Mouse (Mus musculus): ENCODE measurements around the gene Isg20. TPM values are rescaled to one million over a fixed set of nuclear protein-coding genes. Genes with fewer than 3 reads are reported as not detected.

Gene Isg20
- polyA plus RNA-seq, 1 experiment from 2014 or later: 0.68 TPM

DNA sequence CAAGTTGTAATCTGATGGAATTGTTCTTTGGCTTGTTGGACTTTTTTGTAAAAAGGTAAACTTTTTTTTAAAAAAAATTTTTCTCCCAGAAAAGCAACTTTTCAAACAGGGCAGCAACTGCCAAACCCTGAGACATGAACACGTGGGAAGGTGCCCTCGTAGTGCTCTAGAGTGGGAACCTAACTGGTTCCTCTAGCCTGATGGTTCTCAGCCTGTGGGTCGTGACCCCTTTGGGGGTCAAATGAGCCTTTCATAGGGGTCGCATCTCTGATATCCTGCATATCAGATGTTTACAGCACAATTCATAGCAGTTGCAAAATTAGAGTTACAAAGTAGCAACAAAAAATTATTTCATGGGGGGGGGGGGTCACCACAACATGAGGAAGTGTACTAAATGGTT is 2.0 kb upstream of the Isg20 start:
- 90% methylated on average over 4 of the region's 4 CpGs for WGBS
- H3K27ac ChIP-seq: no peak overlapping the region
- no peaks in the 10 kb centered on the region for H3K27me3 ChIP-seq (ENCODE audit: insufficient read depth, poor library complexity, severe bottlenecking)
- H3K36me3 ChIP-seq: peaks cover 28% of the 10 kb centered on the region
- no peak for DNase-seq (ENCODE audit: low spot score)
- H3K9me3 ChIP-seq: no peaks in the 10 kb centered on the region
- no peak overlapping the region for H3K4me3 ChIP-seq
- H3K4me1 ChIP-seq: peaks cover 23% of the 10 kb centered on the region

DNA sequence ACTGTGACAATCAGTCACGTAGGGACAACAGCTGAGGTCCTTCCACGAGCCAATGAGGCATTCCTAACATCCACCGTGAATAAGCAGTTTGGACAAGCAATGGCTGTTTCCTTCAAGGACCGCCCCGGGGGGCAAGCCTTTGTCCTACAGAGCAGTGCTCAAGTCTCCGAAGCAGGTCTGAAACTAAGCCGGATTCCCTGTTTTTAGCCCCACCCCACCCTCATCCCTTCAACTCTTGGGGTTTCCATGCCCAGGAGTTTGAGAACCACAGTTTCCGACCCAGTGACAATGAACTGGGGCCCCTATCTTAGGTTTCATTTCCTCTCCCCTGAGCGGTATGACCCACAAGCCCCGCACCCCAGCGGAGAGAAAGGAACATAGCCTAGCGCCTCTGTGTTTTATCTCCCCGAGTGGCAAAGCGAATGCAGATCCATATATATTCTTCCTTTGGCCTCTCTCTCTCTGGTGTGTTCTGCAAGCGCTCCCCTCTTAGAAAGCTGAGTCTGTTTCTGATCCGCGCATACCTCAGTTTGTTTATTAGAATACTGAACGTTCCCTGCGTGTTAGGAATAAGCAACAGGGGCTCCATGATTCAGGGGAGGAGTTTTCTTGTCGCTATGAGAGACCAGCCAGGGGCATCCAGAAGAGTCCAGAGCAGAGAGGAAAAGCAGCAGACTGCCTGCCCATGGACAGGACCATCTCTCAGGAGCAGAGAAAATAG is 811 bp upstream of the Isg20 start:
- 21% methylated on average over 20 of the region's 20 CpGs for WGBS
- H3K4me3 ChIP-seq: peak overlapping the region; percentile 46
- no peaks in the 10 kb centered on the region for H3K27me3 ChIP-seq (ENCODE audit: insufficient read depth, poor library complexity, severe bottlenecking)
- DNase-seq (ENCODE audit: low spot score): no peak
- H3K4me1 ChIP-seq: peaks cover 23% of the 10 kb centered on the region
- H3K9me3 ChIP-seq: no peaks in the 10 kb centered on the region
- peaks cover 17% of the 10 kb centered on the region; the same call in 1 of the 2 replicates for H3K36me3 ChIP-seq
- H3K27ac ChIP-seq: peak overlapping the region; percentile 71

DNA sequence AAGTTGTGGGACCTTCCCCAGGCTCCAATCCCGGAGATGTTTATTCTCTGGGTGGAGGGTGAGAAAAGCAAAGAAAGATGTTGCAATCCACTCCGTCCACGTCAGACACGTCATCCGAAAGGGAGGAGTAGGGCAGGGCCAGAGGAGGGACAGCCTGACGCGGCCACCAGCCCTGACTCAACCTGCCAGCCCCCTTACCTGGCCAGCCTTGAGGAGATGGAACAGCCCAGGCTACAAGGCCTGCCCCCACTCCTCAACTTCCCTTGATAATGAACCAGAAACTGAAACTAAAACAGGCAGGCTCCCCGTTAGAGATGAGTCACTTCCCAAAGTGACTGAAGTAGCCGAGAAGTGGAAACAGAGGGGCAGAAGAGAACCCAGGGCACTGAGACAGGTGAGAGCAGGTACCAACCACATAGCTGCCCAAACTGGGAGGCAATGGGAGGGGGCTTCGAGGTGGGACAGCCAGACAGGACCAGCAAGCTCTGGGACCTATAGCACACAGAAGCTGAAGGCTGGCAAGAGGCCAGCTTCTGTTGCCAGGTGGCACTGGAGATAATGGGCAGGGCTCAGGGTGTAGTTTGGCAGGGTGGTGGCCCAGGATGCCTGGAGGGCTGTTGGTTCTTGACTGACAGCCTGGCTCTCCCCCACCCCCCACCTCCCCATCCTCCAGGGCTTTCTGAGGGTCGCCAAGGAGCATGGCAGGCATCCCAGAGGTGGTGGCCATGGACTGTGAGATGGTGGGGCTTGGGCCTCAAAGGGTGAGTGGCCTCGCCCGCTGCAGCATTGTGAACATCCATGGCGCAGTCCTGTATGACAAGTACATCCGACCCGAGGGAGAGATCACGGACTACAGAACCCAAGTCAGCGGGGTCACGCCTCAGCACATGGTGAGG is 673 bp downstream of the Isg20 start:
- no peak for DNase-seq (ENCODE audit: low spot score)
- H3K4me3 ChIP-seq: no peak overlapping the region
- WGBS: 69% methylated on average over 19 of the region's 19 CpGs

GRCm38 (mm10) chr7:78914545-78914845 is 1.3 kb downstream of the Isg20 start:
- DNase-seq (ENCODE audit: low spot score): no peak
- no peak overlapping the region for H3K4me3 ChIP-seq
- H3K27me3 ChIP-seq (ENCODE audit: insufficient read depth, poor library complexity, severe bottlenecking): 0 out of 2 replicates have a peak, but pooled peaks cover 12% of the 10 kb centered on the region
- no peaks in the 10 kb centered on the region for H3K9me3 ChIP-seq
- peaks cover 23% of the 10 kb centered on the region for H3K4me1 ChIP-seq
- no peak overlapping the region for H3K27ac ChIP-seq
- peaks cover 4% of the 10 kb centered on the region; the same call in 1 of the 2 replicates for H3K36me3 ChIP-seq
- 65% methylated on average over 3 of the region's 3 CpGs for WGBS

More for the DNA sequence above, 673 bp downstream of the Isg20 start:
- peaks cover 9% of the 10 kb centered on the region; the same call in 1 of the 2 replicates for H3K36me3 ChIP-seq
- 0 out of 2 replicates have a peak, but pooled peaks cover 6% of the 10 kb centered on the region for H3K27me3 ChIP-seq (ENCODE audit: insufficient read depth, poor library complexity, severe bottlenecking)
- H3K27ac ChIP-seq: no peak overlapping the region
- H3K9me3 ChIP-seq: no peaks in the 10 kb centered on the region
- H3K4me1 ChIP-seq: peaks cover 23% of the 10 kb centered on the region

DNA sequence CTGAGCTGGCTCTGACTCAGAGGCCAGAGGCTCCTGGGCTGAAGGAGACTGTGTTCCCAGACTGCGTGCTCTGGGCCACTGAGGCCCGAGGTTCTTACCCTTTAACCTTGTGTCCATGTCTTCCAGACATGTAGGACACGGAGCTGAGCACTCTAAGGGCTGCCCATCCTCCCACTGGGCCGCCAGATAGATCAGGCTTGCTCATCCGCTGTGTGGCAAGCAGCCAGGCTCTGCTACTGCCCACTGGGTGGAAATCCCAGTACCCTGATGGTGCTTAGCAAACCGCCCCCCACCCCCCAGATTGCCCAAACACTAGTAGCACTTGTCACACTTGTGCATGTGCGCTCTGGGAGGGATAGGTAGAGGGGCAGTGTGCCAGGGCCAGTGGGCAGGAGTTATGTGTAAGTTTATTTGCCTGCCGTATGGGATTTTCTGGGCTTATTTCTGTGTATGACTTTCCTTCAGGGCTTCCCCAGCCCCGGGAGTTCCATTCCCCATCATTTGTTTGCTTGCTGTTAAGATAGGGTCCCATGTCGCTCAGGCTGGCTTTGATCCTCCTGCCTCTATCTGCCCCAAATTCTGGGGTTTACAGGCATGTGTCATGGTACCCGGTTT is 1.8 kb downstream of the Isg20 start:
- Histone ChIP-seq H3K4me1 (peaks cover 23% of the 10 kb centered on the region), H3K36me3 (no peaks in the 10 kb centered on the region), H3K27me3 (ENCODE audit: insufficient read depth, poor library complexity, severe bottlenecking) (peaks cover 17% of the 10 kb centered on the region), H3K27ac (no peak overlapping the region), H3K4me3 (no peak overlapping the region), H3K9me3 (no peaks in the 10 kb centered on the region)
- no peak for DNase-seq (ENCODE audit: low spot score)
- 80% methylated on average over 11 of the region's 11 CpGs for WGBS

GRCm38 (mm10) chr7:78918686-78919085 is 5.5 kb downstream of the Isg20 start:
- WGBS: 64% methylated on average over 4 of the region's 4 CpGs
- no peaks in the 10 kb centered on the region for H3K36me3 ChIP-seq
- H3K9me3 ChIP-seq: no peaks in the 10 kb centered on the region
- H3K27me3 ChIP-seq (ENCODE audit: insufficient read depth, poor library complexity, severe bottlenecking): peaks cover 37% of the 10 kb centered on the region
- H3K27ac ChIP-seq: no peak overlapping the region
- no peak for DNase-seq (ENCODE audit: low spot score)
- H3K4me3 ChIP-seq: no peak overlapping the region
- peaks cover 5% of the 10 kb centered on the region for H3K4me1 ChIP-seq

- H3K36me3 ChIP-seq: no peaks in the 10 kb centered on the region
- no peak overlapping the region for H3K4me3 ChIP-seq
- H3K4me1 ChIP-seq: no peaks in the 10 kb centered on the region
- no peak overlapping the region for H3K27ac ChIP-seq
- WGBS: 83% methylated on average over 7 of the region's 7 CpGs
- H3K27me3 ChIP-seq (ENCODE audit: insufficient read depth, poor library complexity, severe bottlenecking): peaks cover 58% of the 10 kb centered on the region
- no peak for DNase-seq (ENCODE audit: low spot score)
- H3K9me3 ChIP-seq: no peaks in the 10 kb centered on the region
These were observed 9.3 kb downstream of the Isg20 start for GRCm38 (mm10) chr7:78922506-78922905.

- no peak overlapping the region; the same call in 1 of the 2 replicates for H3K27ac ChIP-seq
- H3K4me1 ChIP-seq: no peaks in the 10 kb centered on the region
- H3K36me3 ChIP-seq: no peaks in the 10 kb centered on the region
- peaks cover 58% of the 10 kb centered on the region for H3K27me3 ChIP-seq (ENCODE audit: insufficient read depth, poor library complexity, severe bottlenecking)
- 10% methylated on average over 6 of the region's 6 CpGs for WGBS
- no peak overlapping the region for H3K4me3 ChIP-seq
- peak; percentile 81 for DNase-seq (ENCODE audit: low spot score)
- H3K9me3 ChIP-seq: no peaks in the 10 kb centered on the region
These were observed 11.1 kb downstream of the Isg20 start for GRCm38 (mm10) chr7:78924300-78924699.

- Histone ChIP-seq H3K27me3 (ENCODE audit: insufficient read depth, poor library complexity, severe bottlenecking) (peaks cover 53% of the 10 kb centered on the region), H3K4me3 (no peak overlapping the region), H3K27ac (no peak overlapping the region; the same call in 1 of the 2 replicates), H3K36me3 (no peaks in the 10 kb centered on the region), H3K9me3 (no peaks in the 10 kb centered on the region), H3K4me1 (no peaks in the 10 kb centered on the region)
- DNase-seq (ENCODE audit: low spot score): no peak
- WGBS: 64% methylated on average over 7 of the region's 7 CpGs
These were observed 11.6 kb downstream of the Isg20 start for GRCm38 (mm10) chr7:78924796-78925195.

DNA sequence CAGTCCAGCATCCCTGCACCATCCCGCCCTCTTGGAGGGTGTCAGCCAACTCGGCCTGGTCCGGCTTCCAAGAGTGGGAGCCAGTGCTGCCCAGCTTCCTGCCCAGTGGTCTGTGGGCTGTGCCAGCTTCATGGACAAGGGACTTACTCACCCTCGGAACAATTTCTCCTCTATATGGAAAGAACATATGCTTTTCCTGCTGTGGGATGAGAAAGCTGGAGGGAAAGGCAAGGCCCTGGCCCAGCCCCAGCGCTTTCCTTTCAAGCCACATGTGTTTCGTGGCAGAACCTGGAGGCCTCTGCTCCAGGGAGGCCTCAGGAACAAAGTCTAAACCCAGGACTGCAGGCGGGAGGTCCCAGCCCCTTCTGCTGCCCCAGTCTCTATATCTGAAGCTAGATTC is 12.5 kb downstream of the Isg20 start:
- no peaks in the 10 kb centered on the region for H3K9me3 ChIP-seq
- H3K36me3 ChIP-seq: no peaks in the 10 kb centered on the region
- WGBS: 80% methylated on average over 7 of the region's 7 CpGs
- H3K4me1 ChIP-seq: no peaks in the 10 kb centered on the region
- peaks cover 51% of the 10 kb centered on the region for H3K27me3 ChIP-seq (ENCODE audit: insufficient read depth, poor library complexity, severe bottlenecking)
- no peak for DNase-seq (ENCODE audit: low spot score)
- no peak overlapping the region for H3K27ac ChIP-seq
- no peak overlapping the region for H3K4me3 ChIP-seq

DNA sequence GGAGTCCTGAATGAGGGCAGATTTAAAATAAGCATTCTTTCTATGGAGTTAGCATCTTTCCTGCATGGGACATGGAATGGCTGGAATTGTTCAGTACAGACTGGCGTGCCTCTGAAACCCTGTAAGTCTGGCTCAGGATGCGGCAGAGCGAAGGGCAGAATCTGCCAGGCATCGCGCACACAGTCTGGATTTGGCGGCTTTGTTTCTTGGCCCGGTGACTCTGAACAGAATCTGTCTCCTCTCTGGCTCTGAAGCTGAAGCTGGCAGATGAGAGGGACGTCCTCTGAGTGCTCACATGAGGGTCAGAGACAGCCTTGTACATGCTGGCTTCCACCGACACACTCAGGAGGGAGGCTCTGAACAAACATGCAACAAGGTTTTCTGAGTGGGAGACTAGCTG is 12.9 kb downstream of the Isg20 start:
- Histone ChIP-seq H3K27ac (no peak overlapping the region), H3K4me1 (no peaks in the 10 kb centered on the region), H3K27me3 (ENCODE audit: insufficient read depth, poor library complexity, severe bottlenecking) (peaks cover 51% of the 10 kb centered on the region), H3K4me3 (no peak overlapping the region), H3K36me3 (no peaks in the 10 kb centered on the region), H3K9me3 (no peaks in the 10 kb centered on the region)
- 73% methylated on average over 9 of the region's 9 CpGs for WGBS
- DNase-seq (ENCODE audit: low spot score): no peak

DNA sequence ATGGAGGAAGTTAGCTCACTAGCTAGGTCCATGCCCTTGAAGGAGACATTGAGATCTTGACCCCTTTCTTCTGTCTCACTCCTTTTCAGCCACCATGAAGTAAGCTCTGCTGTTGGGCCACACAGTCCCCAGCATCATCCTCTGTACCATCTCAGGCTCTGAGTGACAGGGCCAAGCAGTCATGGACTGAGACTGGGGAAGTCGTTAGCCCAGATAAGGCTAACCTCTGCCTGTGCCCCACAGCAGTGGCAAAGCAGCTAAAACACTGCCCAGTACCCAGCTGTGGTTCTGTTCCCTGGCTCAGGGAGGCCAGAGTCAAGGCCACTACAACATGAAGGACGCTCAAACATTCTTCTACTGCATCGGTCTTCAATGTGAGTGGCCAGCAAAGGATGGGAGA is 14.0 kb downstream of the Isg20 start:
- H3K27me3 ChIP-seq (ENCODE audit: insufficient read depth, poor library complexity, severe bottlenecking): peaks cover 45% of the 10 kb centered on the region
- DNase-seq (ENCODE audit: low spot score): no peak
- no peak overlapping the region for H3K27ac ChIP-seq
- no peaks in the 10 kb centered on the region for H3K9me3 ChIP-seq
- no peaks in the 10 kb centered on the region for H3K36me3 ChIP-seq
- 56% methylated on average over 3 of the region's 3 CpGs for whole genome bisulfite sequencing
- no peak overlapping the region for H3K4me3 ChIP-seq
- H3K4me1 ChIP-seq: no peaks in the 10 kb centered on the region

Measured in heart, embryonic 10.5 days (tissue).